Mouse (Mus musculus): ENCODE measurements at regions not wholly inside any gene's neighbourhood (a gene's known extent, or its start where the extent isn't known, plus 50 kb on each side); places are given as distances from the start of the nearest gene placed in this dataset.

GRCm38 (mm10) chr1:35358981-35359380 lies 509.2 kb downstream of the Plekhb2 start:
- Histone ChIP-seq H3K4me3 (no peak overlapping the region), H3K27me3 (ENCODE audit: control insufficient read depth, insufficient read depth, low read length) (no peaks in the 10 kb centered on the region), H3K4me1 (ENCODE audit: control insufficient read depth, insufficient read depth, low read length) (no peaks in the 10 kb centered on the region), H3K27ac (no peak overlapping the region), H3K9ac (ENCODE audit: low read depth, low read length) (no peak overlapping the region), H3K79me2 (replicated peaks; ENCODE audit: control insufficient read depth, insufficient read depth, low read length) (no peaks in the 10 kb centered on the region), H3K36me3 (ENCODE audit: control insufficient read depth, insufficient read depth, low read length) (no peaks in the 10 kb centered on the region)
- intact Hi-C loops (cut with DNase I) = no loop called here
- TF ChIP-seq POLR2A (IDR thresholded peaks at IDR 0.05; ENCODE audit: insufficient read depth, low read depth, low read length) (no peak), EP300 (IDR thresholded peaks at IDR 0.05; ENCODE audit: insufficient read depth, low read depth, low read length) (no peak), CTCF (IDR thresholded peaks at IDR 0.05) (no peak)
- DNase-seq = no peak
- 26% methylated on average over 5 of the region's 5 CpGs for WGBS

- intact Hi-C loops (cut with DNase I) = no loop called here
Measured at GRCm38 (mm10) chr1:35361465-35361864, 511.7 kb downstream of the Plekhb2 start.

GRCm38 (mm10) chr1:35362836-35363235 lies 513.1 kb downstream of the Plekhb2 start:
- DNase-seq = peak; percentile 22 to 32
- TF ChIP-seq POLR2A (IDR thresholded peaks at IDR 0.05; ENCODE audit: insufficient read depth, low read depth, low read length) (no peak), CTCF (IDR thresholded peaks at IDR 0.05) (no peak), EP300 (IDR thresholded peaks at IDR 0.05; ENCODE audit: insufficient read depth, low read depth, low read length) (no peak)

More at GRCm38 (mm10) chr1:35361465-35361864, 511.7 kb downstream of the Plekhb2 start:
- TF ChIP-seq CTCF (IDR thresholded peaks at IDR 0.05) (no peak), EP300 (IDR thresholded peaks at IDR 0.05; ENCODE audit: insufficient read depth, low read depth, low read length) (no peak), POLR2A (IDR thresholded peaks at IDR 0.05; ENCODE audit: insufficient read depth, low read depth, low read length) (no peak)
- DNase-seq = no peak
- Histone ChIP-seq H3K4me3 (no peak overlapping the region), H3K79me2 (replicated peaks; ENCODE audit: control insufficient read depth, insufficient read depth, low read length) (no peaks in the 10 kb centered on the region), H3K4me1 (ENCODE audit: control insufficient read depth, insufficient read depth, low read length) (no peaks in the 10 kb centered on the region), H3K27me3 (ENCODE audit: control insufficient read depth, insufficient read depth, low read length) (no peaks in the 10 kb centered on the region), H3K9ac (ENCODE audit: low read depth, low read length) (no peak overlapping the region), H3K36me3 (ENCODE audit: control insufficient read depth, insufficient read depth, low read length) (no peaks in the 10 kb centered on the region), H3K27ac (no peak overlapping the region)
- WGBS = 81% methylated on average over 3 of the region's 3 CpGs

GRCm38 (mm10) chr1:35366559-35366958 lies 516.8 kb downstream of the Plekhb2 start:
- no peaks in the 10 kb centered on the region for H3K4me1 ChIP-seq (ENCODE audit: control insufficient read depth, insufficient read depth, low read length)
- DNase-seq = no peak
- intact Hi-C loops (cut with DNase I) = no loop called here
- no peak for TF ChIP-seq CTCF (IDR thresholded peaks at IDR 0.05)
- TF ChIP-seq EP300 (IDR thresholded peaks at IDR 0.05; ENCODE audit: insufficient read depth, low read depth, low read length) = no peak
- TF ChIP-seq POLR2A (IDR thresholded peaks at IDR 0.05; ENCODE audit: insufficient read depth, low read depth, low read length) = no peak
- H3K9ac ChIP-seq (ENCODE audit: low read depth, low read length) = no peak overlapping the region
- 78% methylated on average over 2 of the region's 2 CpGs for WGBS
- H3K27me3 ChIP-seq (ENCODE audit: control insufficient read depth, insufficient read depth, low read length) = no peaks in the 10 kb centered on the region
- no peaks in the 10 kb centered on the region for H3K79me2 ChIP-seq (replicated peaks; ENCODE audit: control insufficient read depth, insufficient read depth, low read length)
- no peaks in the 10 kb centered on the region for H3K36me3 ChIP-seq (ENCODE audit: control insufficient read depth, insufficient read depth, low read length)
- H3K27ac ChIP-seq = no peak overlapping the region
- H3K4me3 ChIP-seq = no peak overlapping the region

More at GRCm38 (mm10) chr1:35362836-35363235, 513.1 kb downstream of the Plekhb2 start:
- Histone ChIP-seq H3K9ac (ENCODE audit: low read depth, low read length) (no peak overlapping the region), H3K27ac (no peak overlapping the region), H3K79me2 (replicated peaks; ENCODE audit: control insufficient read depth, insufficient read depth, low read length) (no peaks in the 10 kb centered on the region), H3K4me3 (no peak overlapping the region), H3K27me3 (ENCODE audit: control insufficient read depth, insufficient read depth, low read length) (no peaks in the 10 kb centered on the region), H3K4me1 (ENCODE audit: control insufficient read depth, insufficient read depth, low read length) (no peaks in the 10 kb centered on the region), H3K36me3 (ENCODE audit: control insufficient read depth, insufficient read depth, low read length) (no peaks in the 10 kb centered on the region)
- intact Hi-C loops (cut with DNase I) = no loop called here
- WGBS = 58% methylated on average over 3 of the region's 3 CpGs

- Histone ChIP-seq H3K27me3 (ENCODE audit: control insufficient read depth, insufficient read depth, low read length) (no peaks in the 10 kb centered on the region), H3K36me3 (ENCODE audit: control insufficient read depth, insufficient read depth, low read length) (no peaks in the 10 kb centered on the region), H3K9ac (ENCODE audit: low read depth, low read length) (no peak overlapping the region), H3K4me3 (no peak overlapping the region), H3K4me1 (ENCODE audit: control insufficient read depth, insufficient read depth, low read length) (no peaks in the 10 kb centered on the region), H3K79me2 (replicated peaks; ENCODE audit: control insufficient read depth, insufficient read depth, low read length) (no peaks in the 10 kb centered on the region), H3K27ac (no peak overlapping the region)
- no peak for DNase-seq
- no peak for TF ChIP-seq EP300 (IDR thresholded peaks at IDR 0.05; ENCODE audit: insufficient read depth, low read depth, low read length)
- no peak for TF ChIP-seq POLR2A (IDR thresholded peaks at IDR 0.05; ENCODE audit: insufficient read depth, low read depth, low read length)
- TF ChIP-seq CTCF (IDR thresholded peaks at IDR 0.05) = no peak
- intact Hi-C loops (cut with DNase I) = no loop called here
- WGBS = 88% methylated on average over 4 of the region's 4 CpGs
Measured at GRCm38 (mm10) chr1:35372751-35373150, 523.0 kb downstream of the Plekhb2 start.

GRCm38 (mm10) chr1:35380633-35381385 lies 531.0 kb downstream of the Plekhb2 start:
- TF ChIP-seq CTCF (IDR thresholded peaks at IDR 0.05) (no peak), POLR2A (IDR thresholded peaks at IDR 0.05; ENCODE audit: insufficient read depth, low read depth, low read length) (no peak), EP300 (IDR thresholded peaks at IDR 0.05; ENCODE audit: insufficient read depth, low read depth, low read length) (no peak)
- H3K4me1 ChIP-seq (ENCODE audit: control insufficient read depth, insufficient read depth, low read length) = peaks cover 3% of the 10 kb centered on the region
- no peak overlapping the region for H3K27ac ChIP-seq
- no peaks in the 10 kb centered on the region for H3K79me2 ChIP-seq (replicated peaks; ENCODE audit: control insufficient read depth, insufficient read depth, low read length)
- no peak overlapping the region for H3K9ac ChIP-seq (ENCODE audit: low read depth, low read length)
- H3K36me3 ChIP-seq (ENCODE audit: control insufficient read depth, insufficient read depth, low read length) = no peaks in the 10 kb centered on the region
- H3K4me3 ChIP-seq = no peak overlapping the region
- WGBS = 49% methylated on average over 11 of the region's 11 CpGs
- intact Hi-C loops (cut with DNase I) = no loop called here
- DNase-seq = peak; percentile 18 to 31
- no peaks in the 10 kb centered on the region for H3K27me3 ChIP-seq (ENCODE audit: control insufficient read depth, insufficient read depth, low read length)

Measured in heart, adult 2 months (tissue).